Mouse (Mus musculus) stomach, postnatal 0 days (tissue): Measurements from ENCODE around the gene Wfikkn1. TPM values are rescaled to one million over a fixed set of nuclear protein-coding genes. Genes with fewer than 3 reads are reported as not detected.

Experiments used
- ATAC-seq: fragments of 200-750 bp; cut with Nextera tagmentation; 2 replicates; pipeline ENCODE4 v1.8.0; 2017; ENCODE audit not compliant: low FRiP score, low TSS enrichment
- DNase-seq: peaks from one replicate; pipeline ENCODE4 v3.0.0-alpha.2; 2016; ENCODE audit warnings: low spot score
- H3K27ac ChIP-seq: fragments of 300-500 bp; sonication (generic); replicated peaks from 2 replicates; pipeline ENCODE4 v1.5.1; 2014; ENCODE audit warnings: mild to moderate bottlenecking, control low read depth
- H3K27me3 ChIP-seq: fragments of 300-500 bp; sonication (generic); 2 replicates; pipeline ENCODE4 v1.6.1; 2014; ENCODE audit warnings: low read length; ENCODE audit not compliant: control insufficient read depth, insufficient read depth
- H3K36me3 ChIP-seq: fragments of 300-500 bp; sonication (generic); 2 replicates; pipeline ENCODE4 v1.6.1; 2014; ENCODE audit warnings: low read length, mixed read lengths; ENCODE audit not compliant: control insufficient read depth, insufficient read depth
- H3K4me1 ChIP-seq: fragments of 300-500 bp; sonication (generic); replicated peaks from 2 replicates; pipeline ENCODE4 v1.6.1; 2014; ENCODE audit warnings: antibody characterized with exemption; ENCODE audit not compliant: control insufficient read depth, insufficient read depth
- H3K4me2 ChIP-seq: fragments of 300-500 bp; sonication (generic); replicated peaks from 2 replicates; pipeline ENCODE4 v1.6.1; 2014; ENCODE audit warnings: low read depth, mild to moderate bottlenecking, control low read depth, moderate library complexity
- H3K4me3 ChIP-seq: fragments of 300-500 bp; sonication (generic); 2 replicates; pipeline ENCODE4 v1.5.1; 2014; ENCODE audit warnings: low read depth, low read length, control low read depth
- H3K9ac ChIP-seq: fragments of 300-500 bp; sonication (generic); 2 replicates; pipeline ENCODE4 v1.6.1; 2014; ENCODE audit warnings: mild to moderate bottlenecking, low read length, control low read depth, mixed read lengths
- H3K9me3 ChIP-seq: fragments of 300-500 bp; sonication (generic); 2 replicates; pipeline ENCODE4 v1.6.1; 2016; ENCODE audit warnings: low read length; ENCODE audit not compliant: control insufficient read depth
- CTCF ChIP-seq: IDR thresholded peaks from 2 replicates; pipeline ENCODE4 v1.5.1; 2016; ENCODE audit warnings: antibody characterized with exemption, low read depth, mild to moderate bottlenecking, moderate library complexity
- EP300 ChIP-seq: optimal IDR thresholded peaks from 2 replicates; pipeline ENCODE3; 2016; ENCODE audit warnings: antibody characterized with exemption
- WGBS: fragments of 180-500 bp; shearing (Covaris S2); extraction: QIAGEN DNeasy Blood & Tissue Kit; methylation state at CpG from one replicate; pipeline ENCODE4 v1.1.7; 2014; 5-methylcytosine and 5-hydroxymethylcytosine counted together
- polyA plus RNA-seq: library from polyadenylated mRNA; unstranded; fragments of >200 nt; fragmentation: Nextera tagmentation; extraction: Ambion mirVana; gene quantifications from 2 replicates; pipeline ENCODE4 v1.2.1, GENCODE M21; 2015

Wfikkn1 gene
- polyA plus RNA-seq, 1 experiment from 2014 or later: 0.35 TPM

DNA sequence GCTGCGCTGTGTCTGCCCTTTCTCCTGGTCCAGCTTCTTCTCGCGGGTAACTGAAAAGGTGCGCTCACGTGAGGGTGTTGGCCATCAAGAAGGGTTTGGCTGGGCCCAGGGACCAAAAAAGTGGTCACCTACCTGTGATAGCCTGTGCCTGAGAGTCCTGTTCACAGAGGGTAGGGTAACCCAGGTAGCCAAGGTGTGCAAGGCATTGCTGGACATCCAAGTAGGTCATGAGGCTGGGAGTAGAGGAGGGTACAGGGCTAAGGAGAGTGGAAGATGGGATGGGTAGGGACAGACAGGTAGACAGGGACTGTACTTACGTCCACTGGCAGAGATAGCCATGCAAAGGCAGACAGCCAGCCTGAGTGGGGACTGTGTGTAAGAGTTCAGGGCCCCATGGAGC lies 40.1 kb downstream of the Wfikkn1 start:
- Histone ChIP-seq H3K9me3 (no peaks in the 10 kb centered on the region), H3K4me1 (peaks cover 11% of the 10 kb centered on the region), H3K4me2 (no peak overlapping the region), H3K27ac (no peak overlapping the region), H3K9ac (no peak overlapping the region), H3K36me3 (peaks cover 33% of the 10 kb centered on the region), H3K4me3 (no peak overlapping the region), H3K27me3 (no peaks in the 10 kb centered on the region)
- 92% methylated on average over 6 of the region's 6 CpGs for WGBS
- TF ChIP-seq CTCF (no peak), EP300 (no peak)
- ATAC-seq (no peak), DNase-seq (no peak)

DNA sequence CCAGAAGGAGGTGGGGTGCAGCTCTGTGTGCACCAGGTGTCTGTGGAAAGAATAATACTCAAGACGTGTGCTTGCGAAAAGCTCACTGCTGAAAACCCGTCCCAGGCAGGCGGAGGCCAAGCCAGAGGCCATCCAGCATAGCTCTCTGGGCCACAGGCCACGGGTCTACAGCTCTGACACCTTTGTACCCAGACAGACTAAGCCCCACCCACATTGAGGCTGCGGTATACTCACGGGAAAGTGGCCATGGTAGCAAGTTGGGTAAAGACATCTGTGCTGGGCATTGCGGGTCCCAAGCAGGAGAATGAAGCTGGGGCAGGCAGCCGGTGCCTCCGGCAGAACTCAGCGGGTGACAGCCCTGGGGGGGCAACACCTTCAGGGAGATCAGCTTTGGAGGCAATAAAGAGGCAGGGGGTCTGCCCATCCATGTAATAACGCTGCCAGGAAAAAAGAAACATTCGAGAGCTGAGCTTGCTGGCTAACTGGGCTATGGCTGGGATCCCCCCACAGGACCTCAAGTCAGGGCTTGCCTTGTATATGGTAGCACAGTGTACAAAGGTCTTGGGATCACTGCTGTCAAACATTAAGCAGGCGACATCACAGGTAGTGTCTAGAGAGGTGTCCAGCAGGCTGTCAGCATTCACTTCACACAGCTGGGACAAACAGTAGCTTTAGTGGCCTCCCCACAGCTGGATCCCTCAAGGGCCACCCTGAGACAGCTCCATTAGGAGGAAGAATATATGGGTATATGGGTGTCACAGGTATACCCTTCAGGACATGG lies 41.0 kb downstream of the Wfikkn1 start:
- Histone ChIP-seq H3K4me1 (peaks cover 15% of the 10 kb centered on the region), H3K27ac (peak overlapping the region; percentile 35; the same call in 1 of the 2 replicates), H3K4me3 (no peak overlapping the region), H3K4me2 (no peak overlapping the region), H3K9ac (no peak overlapping the region), H3K36me3 (peaks cover 33% of the 10 kb centered on the region), H3K9me3 (no peaks in the 10 kb centered on the region), H3K27me3 (no peaks in the 10 kb centered on the region)
- TF ChIP-seq CTCF (no peak), EP300 (no peak)
- no peak for ATAC-seq
- WGBS: 79% methylated on average over 14 of the region's 14 CpGs
- no peak for DNase-seq

DNA sequence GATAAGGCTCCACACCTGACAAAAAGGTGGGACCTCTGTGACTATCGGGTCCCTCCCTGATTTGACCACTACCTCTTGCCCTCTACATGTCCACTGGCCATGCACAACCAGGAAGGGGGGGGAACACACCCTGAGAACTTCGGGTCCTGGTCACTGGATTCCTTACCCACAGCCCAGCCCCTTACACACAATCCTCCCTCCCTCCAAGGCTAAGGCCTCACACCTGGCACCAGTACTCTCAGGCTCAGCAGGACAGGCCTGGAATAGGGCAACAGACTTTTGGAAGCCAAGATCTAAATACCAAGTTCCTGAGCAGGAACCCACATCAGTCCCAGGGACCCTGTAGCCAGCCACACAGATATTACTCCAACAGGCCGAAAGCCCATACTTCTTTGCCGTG lies 41.8 kb downstream of the Wfikkn1 start:
- H3K36me3 ChIP-seq: peaks cover 33% of the 10 kb centered on the region
- H3K9ac ChIP-seq: no peak overlapping the region

DNA sequence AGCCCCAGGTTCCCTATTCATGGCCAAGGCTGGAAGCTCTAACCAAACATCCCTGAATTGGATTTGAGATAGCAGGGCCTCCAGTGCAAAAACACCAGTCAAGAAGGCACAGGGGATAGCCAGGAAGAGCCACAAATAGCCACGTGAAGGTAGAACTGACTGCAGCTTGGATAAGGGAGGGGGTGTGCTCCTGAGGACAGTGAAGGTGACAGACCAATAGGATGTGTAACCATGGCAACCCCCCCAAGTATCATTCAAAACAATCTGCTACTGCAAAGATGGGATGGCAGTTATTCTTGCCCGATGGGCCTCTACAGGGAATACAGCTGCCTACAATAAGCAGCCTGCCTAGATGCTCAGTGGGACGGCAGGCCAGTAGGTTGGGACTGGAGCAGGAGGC lies 43.1 kb downstream of the Wfikkn1 start:
- WGBS: 46% methylated on average over 3 of the region's 3 CpGs
- H3K4me2 ChIP-seq: no peak overlapping the region
- H3K36me3 ChIP-seq: peaks cover 33% of the 10 kb centered on the region
- no peak for ATAC-seq
- peak overlapping the region; percentile 60; the same call in 1 of the 2 replicates for H3K9ac ChIP-seq
- no peaks in the 10 kb centered on the region for H3K9me3 ChIP-seq
- DNase-seq: no peak
- peak overlapping the region; percentile 58 for H3K27ac ChIP-seq
- no peak overlapping the region for H3K4me3 ChIP-seq
- TF ChIP-seq EP300: no peak
- no peak for TF ChIP-seq CTCF
- peaks cover 21% of the 10 kb centered on the region for H3K4me1 ChIP-seq
- no peaks in the 10 kb centered on the region for H3K27me3 ChIP-seq

More for the DNA sequence above, 41.8 kb downstream of the Wfikkn1 start:
- no peak for DNase-seq
- Histone ChIP-seq H3K4me1 (peaks cover 21% of the 10 kb centered on the region), H3K9me3 (no peaks in the 10 kb centered on the region), H3K4me2 (no peak overlapping the region), H3K27ac (peak overlapping the region; percentile 35; the same call in 1 of the 2 replicates), H3K4me3 (no peak overlapping the region), H3K27me3 (no peaks in the 10 kb centered on the region)
- ATAC-seq: no peak
- TF ChIP-seq EP300 (no peak), CTCF (no peak)
- 78% methylated on average over 4 of the region's 4 CpGs for WGBS

DNA sequence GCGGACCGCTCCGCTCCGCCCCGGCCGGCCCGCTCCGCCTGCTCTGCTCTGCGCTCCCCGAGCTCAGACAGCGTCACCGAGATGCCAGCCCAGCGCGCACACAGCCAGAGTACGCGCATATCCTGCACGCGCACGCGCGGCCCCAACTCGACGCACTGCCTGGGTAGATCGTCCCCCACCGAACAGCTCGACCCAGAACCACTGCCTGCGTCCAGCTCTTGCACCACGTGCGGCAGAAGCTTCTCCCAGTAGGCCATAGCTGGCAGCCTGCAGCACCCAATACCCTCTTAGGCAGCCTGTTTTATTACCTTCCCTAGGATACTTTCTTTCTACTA lies 43.6 kb downstream of the Wfikkn1 start, which contains the start of gene Rhbdl1:
TSS of gene Rhbdl1 (minus strand) at position 220 of the 335 bp plus-strand sequence.
- ATAC-seq: peak; percentile 2; the same call in 1 of the 2 replicates
- peak; percentile 79 for DNase-seq

DNA sequence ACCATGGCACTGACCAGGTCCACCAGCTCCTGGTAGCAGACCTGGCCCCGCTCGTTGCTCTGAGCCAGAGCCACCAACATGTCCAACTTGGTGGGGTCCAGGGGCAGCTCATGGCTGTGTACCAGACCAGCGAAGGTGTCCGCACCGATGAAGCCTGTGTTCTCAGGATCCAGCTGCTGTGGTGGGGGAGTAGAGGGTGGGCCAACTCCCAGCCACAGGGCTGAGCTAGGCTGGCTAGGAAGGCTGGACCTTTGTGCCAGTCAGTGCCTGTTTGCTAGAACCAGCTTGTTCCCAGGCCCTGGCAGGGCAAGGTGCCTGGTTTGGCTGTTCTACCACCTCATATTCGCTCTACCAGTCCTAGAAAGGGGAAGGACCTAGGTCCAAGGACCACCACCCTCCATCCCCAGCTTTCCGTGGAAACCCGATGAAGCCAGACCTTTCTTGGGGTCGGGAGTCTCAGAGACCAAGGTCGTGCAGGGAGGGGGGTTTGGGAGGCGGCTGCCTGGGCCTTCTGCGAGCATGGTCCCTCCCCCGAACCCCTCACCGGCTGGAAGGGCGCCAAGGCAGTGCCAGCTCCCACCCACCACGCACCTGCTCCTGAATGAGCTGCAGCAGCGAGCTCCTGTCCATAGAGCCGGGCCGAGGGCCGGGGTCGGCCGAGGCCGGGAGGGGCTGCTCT lies 44.1 kb downstream of the Wfikkn1 start:
- no peak for ATAC-seq
- WGBS: 22% methylated on average over 20 of the region's 23 CpGs
- peak; percentile 55 for DNase-seq
- H3K4me1 ChIP-seq: peaks cover 26% of the 10 kb centered on the region
- H3K27ac ChIP-seq: peak overlapping the region; percentile 63
- H3K4me2 ChIP-seq: peak overlapping the region; percentile 75
- H3K9me3 ChIP-seq: no peaks in the 10 kb centered on the region
- no peaks in the 10 kb centered on the region for H3K27me3 ChIP-seq
- TF ChIP-seq CTCF: no peak
- TF ChIP-seq EP300: no peak
- H3K36me3 ChIP-seq: peaks cover 28% of the 10 kb centered on the region
- peak overlapping the region; percentile 60 for H3K9ac ChIP-seq
- peak overlapping the region; percentile 37 for H3K4me3 ChIP-seq

More for the DNA sequence above, 43.6 kb downstream of the Wfikkn1 start, which contains the start of gene Rhbdl1:
- Histone ChIP-seq H3K36me3 (peaks cover 31% of the 10 kb centered on the region), H3K9me3 (no peaks in the 10 kb centered on the region), H3K27me3 (no peaks in the 10 kb centered on the region), H3K4me2 (peak within 1 kb of the TSS; percentile 75), H3K4me3 (peak within 1 kb of the TSS; percentile 37), H3K4me1 (peaks cover 21% of the 10 kb centered on the region), H3K9ac (peak within 1 kb of the TSS; percentile 60), H3K27ac (peak within 1 kb of the TSS; percentile 63)
- 1% methylated on average over 28 of the region's 29 CpGs for WGBS
- TF ChIP-seq EP300 (no peak), CTCF (no peak)
